Mouse (Mus musculus): ENCODE results near the gene Slco3a1.

Gene Slco3a1

GRCm38 (mm10) chr7:74487727-74488126 is 66.9 kb downstream of the Slco3a1 start:
- ATAC-seq (ENCODE audit: low TSS enrichment), result peak; percentile 83

GRCm38 (mm10) chr7:74486083-74486482 is 68.5 kb downstream of the Slco3a1 start:
- ATAC-seq (ENCODE audit: low TSS enrichment), result no peak

GRCm38 (mm10) chr7:74485669-74486068 is 68.9 kb downstream of the Slco3a1 start:
- ATAC-seq (ENCODE audit: low TSS enrichment), result no peak

GRCm38 (mm10) chr7:74484024-74484385 is 70.6 kb downstream of the Slco3a1 start:
- ATAC-seq (ENCODE audit: low TSS enrichment), result no peak

GRCm38 (mm10) chr7:74483294-74484023 is 71.1 kb downstream of the Slco3a1 start:
- no peak for ATAC-seq (ENCODE audit: low TSS enrichment)

GRCm38 (mm10) chr7:74471740-74472139 is 82.8 kb downstream of the Slco3a1 start:
- ATAC-seq (ENCODE audit: low TSS enrichment), result peak; percentile 70; the same call in 1 of the 2 replicates

- ATAC-seq (ENCODE audit: low TSS enrichment), result no peak
Observed at GRCm38 (mm10) chr7:74466886-74467285, 87.7 kb downstream of the Slco3a1 start.

- ATAC-seq (ENCODE audit: low TSS enrichment), result peak; percentile 50; the same call in 1 of the 2 replicates
Observed at GRCm38 (mm10) chr7:74464638-74465037, 89.9 kb downstream of the Slco3a1 start.

- ATAC-seq (ENCODE audit: low TSS enrichment), result no peak
Observed at GRCm38 (mm10) chr7:74462451-74462850, 92.1 kb downstream of the Slco3a1 start.

GRCm38 (mm10) chr7:74461736-74462135 is 92.8 kb downstream of the Slco3a1 start:
- ATAC-seq (ENCODE audit: low TSS enrichment), result no peak

- no peak for ATAC-seq (ENCODE audit: low TSS enrichment)
Observed at GRCm38 (mm10) chr7:74461146-74461545, 93.4 kb downstream of the Slco3a1 start.

- no peak for ATAC-seq (ENCODE audit: low TSS enrichment)
Observed at GRCm38 (mm10) chr7:74459812-74460211, 94.8 kb downstream of the Slco3a1 start.

GRCm38 (mm10) chr7:74459277-74459676 is 95.3 kb downstream of the Slco3a1 start:
- ATAC-seq (ENCODE audit: low TSS enrichment), result no peak

GRCm38 (mm10) chr7:74458475-74459221 is 95.9 kb downstream of the Slco3a1 start:
- ATAC-seq (ENCODE audit: low TSS enrichment), result peak; percentile 36; the same call in 1 of the 2 replicates

GRCm38 (mm10) chr7:74457347-74457975 is 97.1 kb downstream of the Slco3a1 start:
- ATAC-seq (ENCODE audit: low TSS enrichment), result peak; percentile 78

GRCm38 (mm10) chr7:74456781-74457180 is 97.8 kb downstream of the Slco3a1 start:
- ATAC-seq (ENCODE audit: low TSS enrichment), result peak; percentile 31; the same call in 1 of the 2 replicates

- no peak for ATAC-seq (ENCODE audit: low TSS enrichment)
Observed at GRCm38 (mm10) chr7:74451047-74451446, 103.5 kb downstream of the Slco3a1 start.

GRCm38 (mm10) chr7:74449802-74450201 is 104.8 kb downstream of the Slco3a1 start:
- no peak for ATAC-seq (ENCODE audit: low TSS enrichment)

- ATAC-seq (ENCODE audit: low TSS enrichment), result no peak
Observed at GRCm38 (mm10) chr7:74447781-74448180, 106.8 kb downstream of the Slco3a1 start.

GRCm38 (mm10) chr7:74445148-74445547 is 109.4 kb downstream of the Slco3a1 start:
- no peak for ATAC-seq (ENCODE audit: low TSS enrichment)

GRCm38 (mm10) chr7:74442380-74442779 is 112.2 kb downstream of the Slco3a1 start:
- no peak for ATAC-seq (ENCODE audit: low TSS enrichment)

GRCm38 (mm10) chr7:74437534-74437933 is 117.0 kb downstream of the Slco3a1 start:
- ATAC-seq (ENCODE audit: low TSS enrichment), result no peak

- no peak for ATAC-seq (ENCODE audit: low TSS enrichment)
Observed at GRCm38 (mm10) chr7:74436642-74437041, 117.9 kb downstream of the Slco3a1 start.
